Mouse (Mus musculus) midbrain, embryonic 15.5 days (tissue): ENCODE data around the gene Greb1. TPM values are rescaled to one million over a fixed set of nuclear protein-coding genes. Genes with fewer than 3 reads are reported as not detected.

ENCODE experiments used
- ATAC-seq: fragments of 200-750 bp; cut with Nextera tagmentation; replicated peaks from 2 replicates; pipeline ENCODE4 v1.8.0; 2017; ENCODE audit warnings: moderate TSS enrichment
- H3K27ac ChIP-seq: fragments of 300-500 bp; sonication (generic); 2 replicates; pipeline ENCODE4 v1.5.1; 2015; ENCODE audit warnings: mild to moderate bottlenecking, inconsistent platforms
- H3K27me3 ChIP-seq: fragments of 300-500 bp; sonication (generic); replicated peaks from 2 replicates; pipeline ENCODE4 v1.6.1; 2015; ENCODE audit warnings: inconsistent platforms
- H3K36me3 ChIP-seq: fragments of 300-500 bp; sonication (generic); replicated peaks from 2 replicates; pipeline ENCODE4 v1.6.1; 2015; ENCODE audit warnings: inconsistent platforms
- H3K4me1 ChIP-seq: fragments of 300-500 bp; sonication (generic); 2 replicates; pipeline ENCODE4 v1.6.1; 2015; ENCODE audit warnings: inconsistent platforms
- H3K4me2 ChIP-seq: fragments of 300-500 bp; sonication (generic); 2 replicates; pipeline ENCODE4 v1.6.1; 2015; ENCODE audit warnings: inconsistent platforms, mild to moderate bottlenecking, moderate library complexity
- H3K4me3 ChIP-seq: fragments of 300-500 bp; sonication (generic); 2 replicates; pipeline ENCODE4 v1.5.1; 2015; ENCODE audit warnings: mild to moderate bottlenecking, inconsistent platforms
- H3K9ac ChIP-seq: fragments of 300-500 bp; sonication (generic); 2 replicates; pipeline ENCODE4 v1.6.1; 2015; ENCODE audit warnings: mild to moderate bottlenecking, inconsistent platforms
- H3K9me3 ChIP-seq: fragments of 300-500 bp; sonication (generic); 2 replicates; pipeline ENCODE4 v1.6.1; 2016; ENCODE audit warnings: inconsistent platforms
- WGBS: fragments of 180-500 bp; shearing (Covaris S2); methylation state at CpG from one replicate; pipeline ENCODE4 v1.1.7; 2015; ENCODE audit warnings: mixed read lengths; 5-methylcytosine and 5-hydroxymethylcytosine counted together
- polyA plus RNA-seq: library from polyadenylated mRNA; unstranded; fragments of >200 nt; fragmentation: Nextera tagmentation; extraction: Ambion mirVana; gene quantifications from 2 replicates; pipeline ENCODE4 v1.2.1, GENCODE M21; 2015

Greb1 gene
- polyA plus RNA-seq, 1 experiment from 2014 or later, result 1.4 TPM

DNA sequence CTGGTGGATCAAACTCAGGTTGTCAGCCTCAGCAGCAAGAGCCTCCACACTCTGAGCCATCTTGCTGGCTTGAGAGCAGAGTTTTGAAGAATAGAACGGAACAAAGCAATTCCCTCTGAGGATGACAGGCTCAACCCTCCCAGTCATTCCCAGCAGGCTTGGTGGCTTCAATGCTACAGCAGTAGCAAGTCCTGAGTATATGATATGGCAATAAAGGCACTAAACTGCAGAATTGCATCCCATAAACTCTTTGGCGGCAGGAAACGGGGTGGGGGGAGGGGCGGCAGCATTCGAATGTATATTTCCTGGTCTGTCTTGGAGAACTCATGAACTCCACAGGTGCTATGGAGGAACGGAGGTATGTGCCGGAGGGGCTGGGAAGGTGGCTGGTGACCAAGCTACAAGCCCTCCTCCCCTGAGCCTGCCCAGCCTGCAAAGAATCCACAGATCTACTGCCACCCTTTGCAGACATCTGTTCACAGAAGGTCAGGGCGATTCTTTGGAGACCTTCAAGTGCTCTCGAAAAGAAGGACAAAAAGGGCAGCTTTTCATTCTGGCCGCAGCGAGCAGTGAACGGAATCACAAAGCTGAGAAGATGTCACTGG lies 48.3 kb downstream of the Greb1 start:
- H3K27ac ChIP-seq, result no peak overlapping the region
- WGBS, result 49% methylated on average over 12 of the region's 12 CpGs
- no peak overlapping the region for H3K9ac ChIP-seq
- ATAC-seq, result no peak
- no peaks in the 10 kb centered on the region for H3K9me3 ChIP-seq
- peaks cover 9% of the 10 kb centered on the region; the same call in 1 of the 2 replicates for H3K4me1 ChIP-seq
- no peaks in the 10 kb centered on the region for H3K36me3 ChIP-seq
- no peak overlapping the region for H3K4me2 ChIP-seq
- no peaks in the 10 kb centered on the region for H3K27me3 ChIP-seq
- no peak overlapping the region for H3K4me3 ChIP-seq

DNA sequence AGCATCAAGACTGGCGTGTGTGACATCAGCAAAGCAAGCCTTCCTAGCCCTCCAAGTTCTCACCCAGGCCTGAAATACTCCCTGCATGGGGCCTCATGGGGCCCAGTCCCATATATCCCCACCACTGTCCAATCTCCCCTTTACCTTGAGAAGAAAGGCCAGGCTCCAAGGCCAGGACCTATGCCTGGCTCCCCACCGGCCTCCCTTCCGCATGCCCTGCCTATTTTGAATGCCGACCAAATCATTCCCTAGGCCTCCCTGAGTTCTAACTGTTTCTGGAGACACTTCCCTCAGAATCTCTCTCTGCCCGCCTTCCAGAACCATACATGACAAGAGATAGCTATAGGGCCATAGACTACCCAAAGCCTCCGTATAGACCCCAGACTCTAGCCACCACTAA lies 49.1 kb downstream of the Greb1 start:
- Histone ChIP-seq H3K4me2 (no peak overlapping the region), H3K4me1 (peaks cover 9% of the 10 kb centered on the region; the same call in 1 of the 2 replicates), H3K36me3 (no peaks in the 10 kb centered on the region), H3K27ac (no peak overlapping the region), H3K9me3 (no peaks in the 10 kb centered on the region), H3K9ac (no peak overlapping the region), H3K4me3 (no peak overlapping the region), H3K27me3 (no peaks in the 10 kb centered on the region)
- ATAC-seq, result no peak
- WGBS, result 91% methylated on average over 6 of the region's 6 CpGs

DNA sequence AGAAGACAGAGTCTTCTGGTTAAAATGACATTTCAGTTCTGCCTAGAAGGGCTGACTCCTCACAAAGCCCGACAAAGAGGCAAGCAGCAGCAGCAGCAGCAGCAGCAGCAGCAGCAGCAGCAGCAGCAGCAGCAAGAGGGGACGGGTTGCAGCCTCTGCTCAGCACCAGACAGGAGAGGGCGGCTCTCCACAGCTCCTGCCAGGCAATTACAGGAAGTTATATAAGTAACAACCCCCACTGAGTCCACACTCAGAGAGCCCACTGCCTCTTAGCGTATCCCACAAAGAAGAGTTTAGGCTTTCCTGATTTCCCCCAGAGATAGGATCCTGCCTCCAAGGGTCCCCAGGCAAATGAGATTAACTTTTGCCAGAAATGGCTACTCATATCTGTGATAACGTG lies 60.6 kb downstream of the Greb1 start:
- no peak overlapping the region for H3K4me3 ChIP-seq
- no peaks in the 10 kb centered on the region for H3K27me3 ChIP-seq
- H3K9ac ChIP-seq, result no peak overlapping the region
- peak overlapping the region; percentile 26 for H3K4me2 ChIP-seq
- 0 out of 2 replicates have a peak overlapping the region, but pooled peaks have one; percentile 11 for H3K27ac ChIP-seq
- peaks cover 7% of the 10 kb centered on the region; the same call in 1 of the 2 replicates for H3K4me1 ChIP-seq
- 28% methylated on average over 5 of the region's 5 CpGs for WGBS
- ATAC-seq, result no peak
- no peaks in the 10 kb centered on the region for H3K9me3 ChIP-seq
- H3K36me3 ChIP-seq, result no peaks in the 10 kb centered on the region

DNA sequence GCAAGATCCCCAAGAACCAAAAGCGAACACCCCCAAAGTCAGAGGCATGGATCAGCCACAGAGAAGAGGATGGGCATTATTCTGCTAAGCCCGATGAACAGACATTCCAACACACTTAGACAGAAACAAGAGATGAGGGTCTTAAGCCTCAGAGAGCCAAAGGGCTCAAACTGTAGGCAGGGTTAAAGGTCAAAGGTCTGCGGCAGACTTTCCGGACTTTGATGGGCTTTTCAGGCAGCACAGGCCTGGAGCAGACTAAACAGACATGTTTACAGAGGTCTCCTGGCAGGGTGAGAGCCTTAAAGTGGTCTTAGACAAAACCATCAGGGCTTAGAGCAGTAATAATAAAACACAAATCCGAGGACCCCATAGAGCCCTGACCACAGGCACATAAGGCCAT lies 63.4 kb downstream of the Greb1 start:
- H3K36me3 ChIP-seq, result no peaks in the 10 kb centered on the region
- no peak for ATAC-seq
- WGBS, result 30% methylated on average over 5 of the region's 5 CpGs

DNA sequence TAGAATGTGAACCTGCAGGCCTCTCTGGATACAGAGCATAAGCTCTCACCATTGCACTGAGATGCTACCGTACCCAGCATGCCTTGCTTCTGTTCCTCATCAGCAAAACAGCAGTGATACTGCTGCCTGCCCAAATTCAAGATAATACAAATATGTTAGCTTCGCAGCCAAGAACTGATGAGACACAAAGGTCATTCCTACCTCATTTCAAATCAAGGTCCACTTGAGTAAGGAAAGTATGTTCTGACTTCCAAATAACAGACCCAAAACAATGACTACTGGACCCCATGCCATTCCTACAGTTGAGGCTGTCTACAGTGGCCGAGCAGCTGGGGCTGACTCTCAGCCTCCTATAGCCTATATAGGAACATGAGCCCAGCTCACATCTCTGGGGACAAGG lies 66.0 kb downstream of the Greb1 start:
- Histone ChIP-seq H3K27me3 (no peaks in the 10 kb centered on the region), H3K9me3 (no peaks in the 10 kb centered on the region), H3K27ac (no peak overlapping the region), H3K4me2 (no peak overlapping the region), H3K9ac (no peak overlapping the region), H3K4me1 (peaks cover 5% of the 10 kb centered on the region; the same call in 1 of the 2 replicates), H3K4me3 (no peak overlapping the region), H3K36me3 (no peaks in the 10 kb centered on the region)
- ATAC-seq, result no peak
- 87% methylated on average over 3 of the region's 3 CpGs for WGBS

More for the DNA sequence above, 63.4 kb downstream of the Greb1 start:
- H3K4me1 ChIP-seq, result peaks cover 7% of the 10 kb centered on the region; the same call in 1 of the 2 replicates
- no peak overlapping the region for H3K9ac ChIP-seq
- H3K27ac ChIP-seq, result no peak overlapping the region
- H3K27me3 ChIP-seq, result no peaks in the 10 kb centered on the region
- H3K4me2 ChIP-seq, result no peak overlapping the region
- no peaks in the 10 kb centered on the region for H3K9me3 ChIP-seq
- H3K4me3 ChIP-seq, result no peak overlapping the region

DNA sequence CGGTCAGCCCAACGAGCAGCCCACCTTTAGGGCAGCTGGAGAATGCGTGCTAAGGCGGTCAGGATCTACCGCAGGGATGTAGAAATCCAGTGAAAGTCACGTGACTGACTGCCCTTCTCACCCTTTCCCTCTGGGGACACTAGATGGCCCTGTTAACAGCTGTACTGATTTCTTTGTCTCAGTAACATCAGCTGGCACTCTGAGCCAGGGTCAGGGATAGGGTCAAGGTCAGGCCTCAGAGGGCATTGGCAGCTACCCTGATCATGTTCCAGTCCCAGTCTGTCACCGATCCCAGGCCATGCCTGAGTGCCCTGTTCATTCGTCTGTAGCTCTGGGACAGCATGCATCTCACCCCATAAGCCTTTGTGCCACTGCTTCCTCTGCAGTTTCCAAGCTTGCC lies 66.7 kb downstream of the Greb1 start:
- H3K4me1 ChIP-seq, result 0 out of 2 replicates have a peak, but pooled peaks cover 5% of the 10 kb centered on the region
- H3K4me2 ChIP-seq, result no peak overlapping the region
- no peaks in the 10 kb centered on the region for H3K9me3 ChIP-seq
- no peaks in the 10 kb centered on the region for H3K27me3 ChIP-seq
- no peak overlapping the region for H3K27ac ChIP-seq
- 43% methylated on average over 8 of the region's 8 CpGs for WGBS
- no peak overlapping the region for H3K9ac ChIP-seq
- no peaks in the 10 kb centered on the region for H3K36me3 ChIP-seq
- no peak overlapping the region for H3K4me3 ChIP-seq
- ATAC-seq, result no peak

DNA sequence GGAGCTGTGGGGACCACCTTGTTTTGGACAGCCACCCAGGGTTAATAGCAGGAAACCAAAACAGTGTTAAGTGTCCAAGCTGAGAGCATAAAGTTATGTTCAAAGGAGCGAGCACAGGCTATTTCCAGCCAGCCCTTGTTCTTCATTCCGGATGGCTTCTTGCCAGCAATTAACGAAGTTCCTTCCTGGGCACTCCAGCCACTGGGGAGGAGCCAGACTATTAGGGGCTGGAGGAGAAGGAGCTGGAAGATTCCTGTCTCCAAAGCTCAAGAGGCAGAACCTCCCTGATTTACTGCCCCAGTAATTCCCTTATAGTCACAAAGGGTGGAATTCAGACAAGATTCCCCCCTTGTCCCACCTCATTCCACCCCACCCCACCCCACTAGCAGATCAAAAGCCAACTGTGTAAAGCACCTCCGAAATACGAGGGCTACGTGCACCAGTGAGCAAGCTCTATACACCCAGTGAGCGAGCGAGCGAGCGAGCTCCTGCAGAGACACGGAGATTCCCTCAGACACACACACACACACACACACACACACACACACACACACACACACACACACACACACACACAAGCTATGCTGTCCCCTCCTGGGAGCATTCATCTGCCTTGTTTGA lies 69.5 kb downstream of the Greb1 start:
- ATAC-seq, result no peak
- H3K9me3 ChIP-seq, result no peaks in the 10 kb centered on the region
- 28% methylated on average over 10 of the region's 11 CpGs for WGBS
- no peaks in the 10 kb centered on the region for H3K36me3 ChIP-seq
- H3K27ac ChIP-seq, result no peak overlapping the region
- H3K4me3 ChIP-seq, result no peak overlapping the region
- 0 out of 2 replicates have a peak, but pooled peaks cover 5% of the 10 kb centered on the region for H3K4me1 ChIP-seq
- no peaks in the 10 kb centered on the region for H3K27me3 ChIP-seq
- H3K9ac ChIP-seq, result no peak overlapping the region
- H3K4me2 ChIP-seq, result 0 out of 2 replicates have a peak overlapping the region, but pooled peaks have one; percentile 12

DNA sequence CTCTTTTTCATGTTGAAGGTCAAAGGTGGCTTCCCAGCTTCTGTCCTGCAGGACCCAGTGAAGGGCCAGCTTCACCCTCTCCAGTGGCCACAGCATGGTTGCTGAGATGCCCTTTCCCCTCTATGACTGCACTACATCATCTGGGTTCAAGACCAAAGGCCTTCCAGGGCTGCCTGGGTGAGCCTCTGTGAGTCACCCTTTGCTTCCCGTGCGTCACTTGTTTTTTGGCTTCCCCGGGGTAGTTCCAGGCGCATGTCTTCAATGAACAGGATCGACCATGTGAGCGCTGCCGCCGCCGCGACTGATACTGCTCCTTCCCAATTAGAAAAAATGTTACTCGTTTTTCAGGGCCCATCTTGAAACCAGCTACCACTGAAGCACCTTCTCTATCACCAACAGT lies 70.5 kb downstream of the Greb1 start:
- Histone ChIP-seq H3K4me3 (no peak overlapping the region), H3K9ac (no peak overlapping the region), H3K27ac (no peak overlapping the region), H3K4me2 (no peak overlapping the region), H3K36me3 (no peaks in the 10 kb centered on the region), H3K4me1 (0 out of 2 replicates have a peak, but pooled peaks cover 5% of the 10 kb centered on the region), H3K27me3 (no peaks in the 10 kb centered on the region), H3K9me3 (no peaks in the 10 kb centered on the region)
- 88% methylated on average over 11 of the region's 11 CpGs for WGBS
- ATAC-seq, result no peak

DNA sequence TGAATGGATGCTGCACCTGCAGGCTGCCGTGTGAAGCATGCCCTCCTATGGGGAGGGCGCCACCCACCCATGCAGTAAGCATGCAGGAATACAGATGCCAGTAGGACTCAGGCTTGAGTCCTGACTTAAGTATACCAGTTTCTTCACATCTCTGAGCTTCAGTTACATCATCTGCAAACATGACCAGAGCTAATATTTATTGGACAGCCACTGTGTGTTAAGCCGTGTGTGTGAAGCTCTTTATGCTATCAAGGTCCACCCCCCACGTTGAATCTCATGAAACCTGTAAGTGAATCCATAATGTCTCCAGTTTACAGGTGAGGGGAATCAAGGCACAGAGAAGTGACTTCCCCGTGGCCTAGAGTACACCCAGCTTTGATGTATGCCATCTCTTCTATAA lies 72.5 kb downstream of the Greb1 start:
- H3K27me3 ChIP-seq, result no peaks in the 10 kb centered on the region
- H3K36me3 ChIP-seq, result no peaks in the 10 kb centered on the region
- 0 out of 2 replicates have a peak, but pooled peaks cover 5% of the 10 kb centered on the region for H3K4me1 ChIP-seq
- H3K9me3 ChIP-seq, result no peaks in the 10 kb centered on the region
- no peak overlapping the region for H3K27ac ChIP-seq
- ATAC-seq, result no peak
- 88% methylated on average over 5 of the region's 5 CpGs for WGBS
- no peak overlapping the region for H3K4me2 ChIP-seq
- H3K4me3 ChIP-seq, result no peak overlapping the region
- no peak overlapping the region for H3K9ac ChIP-seq

DNA sequence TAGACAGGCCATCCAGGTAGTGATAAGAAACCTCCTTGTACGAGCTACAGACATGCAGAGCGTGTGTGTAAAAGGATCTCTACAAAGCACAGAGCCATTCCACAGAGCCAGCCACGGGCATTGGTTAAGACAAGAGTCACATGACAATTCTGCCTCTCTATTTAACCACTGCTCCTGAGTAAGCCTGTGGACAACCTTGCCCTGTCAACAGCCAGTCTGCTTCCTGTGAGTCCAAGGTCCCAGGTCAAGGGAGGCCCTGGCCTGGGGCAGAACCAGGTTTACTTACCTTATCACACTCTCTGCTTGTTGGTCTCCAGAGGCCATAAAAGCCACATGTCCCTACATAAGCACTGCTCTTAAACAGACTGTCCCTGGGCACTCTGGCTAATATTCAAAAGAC lies 74.5 kb downstream of the Greb1 start:
- Histone ChIP-seq H3K4me3 (no peak overlapping the region), H3K27me3 (no peaks in the 10 kb centered on the region), H3K9me3 (no peaks in the 10 kb centered on the region), H3K4me1 (0 out of 2 replicates have a peak, but pooled peaks cover 3% of the 10 kb centered on the region), H3K9ac (no peak overlapping the region), H3K4me2 (no peak overlapping the region), H3K36me3 (no peaks in the 10 kb centered on the region), H3K27ac (no peak overlapping the region)
- no peak for ATAC-seq
- WGBS, result 84% methylated on average over 3 of the region's 3 CpGs

DNA sequence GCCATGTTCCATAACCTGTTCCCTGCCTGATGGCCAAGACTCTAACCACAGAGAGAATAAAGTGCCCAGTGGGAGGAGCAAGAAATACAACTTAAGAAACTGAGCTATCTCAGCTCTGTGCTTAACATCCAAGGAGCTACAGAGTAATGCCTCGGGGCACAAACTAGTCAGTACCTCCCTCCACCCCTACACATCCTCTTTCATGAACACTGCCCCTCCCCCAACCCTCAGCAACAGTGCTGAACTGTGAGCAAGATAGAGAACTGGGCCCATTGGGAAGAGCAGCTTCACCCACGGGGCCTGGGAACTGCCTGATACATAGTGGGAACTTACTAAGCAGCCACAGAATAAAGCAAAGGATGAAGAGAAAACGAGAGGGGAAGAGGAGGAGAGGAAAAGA lies 77.1 kb downstream of the Greb1 start:
- Histone ChIP-seq H3K27ac (no peak overlapping the region), H3K4me2 (no peak overlapping the region), H3K27me3 (no peaks in the 10 kb centered on the region), H3K4me1 (no peaks in the 10 kb centered on the region), H3K9me3 (no peaks in the 10 kb centered on the region), H3K4me3 (no peak overlapping the region), H3K36me3 (no peaks in the 10 kb centered on the region), H3K9ac (no peak overlapping the region)
- ATAC-seq, result no peak
- WGBS, result 67% methylated on average over 3 of the region's 3 CpGs

DNA sequence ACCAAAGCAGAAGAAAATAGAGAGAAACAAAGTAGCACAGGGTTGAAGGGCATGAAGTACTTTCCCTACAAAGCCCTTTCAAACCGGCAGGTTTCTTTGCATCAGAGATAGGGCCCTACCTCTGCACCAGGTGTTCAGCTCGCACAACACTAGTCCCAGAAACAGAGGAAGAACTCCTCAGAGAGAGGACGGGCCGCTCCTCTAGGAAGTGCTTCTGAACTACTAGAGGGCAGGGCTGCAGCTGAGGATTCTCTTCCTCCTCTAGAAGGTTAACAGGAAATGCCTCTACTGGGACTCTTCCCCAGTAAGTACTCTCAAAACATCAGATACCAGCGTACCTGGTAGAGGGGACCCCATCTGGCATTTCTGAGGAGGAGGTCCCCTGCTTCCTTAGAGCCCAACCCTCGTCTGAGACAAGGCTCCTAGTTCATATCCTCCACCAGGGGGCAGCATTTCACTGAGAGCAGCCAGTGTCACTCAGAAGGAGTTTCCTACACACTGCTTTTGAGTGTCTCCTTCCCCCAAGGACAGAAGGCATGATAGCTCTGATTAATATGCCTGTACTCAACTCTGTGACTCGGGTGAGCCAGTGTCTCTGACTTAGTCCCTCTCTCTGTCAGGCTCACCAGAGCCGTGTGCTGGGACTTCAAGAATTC lies 81.9 kb downstream of the Greb1 start:
- H3K4me1 ChIP-seq, result no peaks in the 10 kb centered on the region
- 48% methylated on average over 8 of the region's 8 CpGs for WGBS
- no peaks in the 10 kb centered on the region for H3K9me3 ChIP-seq
- no peaks in the 10 kb centered on the region for H3K36me3 ChIP-seq
- H3K4me3 ChIP-seq, result no peak overlapping the region
- H3K27me3 ChIP-seq, result no peaks in the 10 kb centered on the region
- H3K27ac ChIP-seq, result no peak overlapping the region
- no peak overlapping the region for H3K4me2 ChIP-seq
- peak; percentile 56 for ATAC-seq
- no peak overlapping the region for H3K9ac ChIP-seq
